Mouse (Mus musculus): ENCODE data around the gene Specc1. TPM values are rescaled to one million over a fixed set of nuclear protein-coding genes. Genes with fewer than 3 reads are reported as not detected.

The Specc1 gene
- total RNA-seq, 1 experiment: 19.9 TPM

GRCm38 (mm10) chr11:62223416-62223815, 266.9 kb downstream of the Specc1 start:
- Histone ChIP-seq H3K4me1 (ENCODE audit: control insufficient read depth in 2 of 2, insufficient read depth in 2 of 2, low read length in 2 of 2, poor library complexity in 1 of 2) (no peaks in the 10 kb centered on the region), H3K9me3 (ENCODE audit: control insufficient read depth, insufficient read depth, low read depth, low read length) (no peaks in the 10 kb centered on the region), H3K36me3 (ENCODE audit: control insufficient read depth, insufficient read depth, low read length, poor library complexity, severe bottlenecking) (no peaks in the 10 kb centered on the region), H3K4me3 (ENCODE audit: insufficient read depth in 1 of 2, low read depth in 1 of 2, low read length in 2 of 2, poor library complexity in 1 of 2, severe bottlenecking in 1 of 2) (no peak overlapping the region), H3K27ac (ENCODE audit: insufficient read depth, low read depth, low read length, poor library complexity, severe bottlenecking) (no peak overlapping the region), H3K9ac (ENCODE audit: insufficient read depth, low read depth, low read length, poor library complexity, severe bottlenecking) (no peak overlapping the region)
- TF ChIP-seq ZC3H11A (IDR thresholded peaks at IDR 0.05; ENCODE audit: borderline replicate concordance, low read depth, low read length) (no peak), HCFC1 (IDR thresholded peaks at IDR 0.05; ENCODE audit: borderline replicate concordance, insufficient read depth, low read length) (no peak), ZNF384 (IDR thresholded peaks at IDR 0.05; ENCODE audit: low read depth, low read length) (no peak), CHD2 (IDR thresholded peaks at IDR 0.05; ENCODE audit: low read depth, low read length) (no peak), MAFK (IDR thresholded peaks at IDR 0.05; ENCODE audit: insufficient read depth, low read depth, low read length) (no peak)
- no peak for DNase-seq (ENCODE audit: low read depth, low spot score)
- in situ Hi-C loops (cut with MboI; ENCODE audit: low sequenced_read_pairs in 2 of 2, unreplicated experiment in 2 of 2): no loop called here

GRCm38 (mm10) chr11:62223962-62224361, 267.4 kb downstream of the Specc1 start:
- no peak overlapping the region for H3K9ac ChIP-seq (ENCODE audit: insufficient read depth, low read depth, low read length, poor library complexity, severe bottlenecking)
- no peaks in the 10 kb centered on the region for H3K9me3 ChIP-seq (ENCODE audit: control insufficient read depth, insufficient read depth, low read depth, low read length)
- no peak overlapping the region for H3K4me3 ChIP-seq (ENCODE audit: insufficient read depth in 1 of 2, low read depth in 1 of 2, low read length in 2 of 2, poor library complexity in 1 of 2, severe bottlenecking in 1 of 2)
- H3K4me1 ChIP-seq (ENCODE audit: control insufficient read depth in 2 of 2, insufficient read depth in 2 of 2, low read length in 2 of 2, poor library complexity in 1 of 2): no peaks in the 10 kb centered on the region
- in situ Hi-C loops (cut with MboI; ENCODE audit: low sequenced_read_pairs in 2 of 2, unreplicated experiment in 2 of 2): no loop called here
- DNase-seq (ENCODE audit: low read depth, low spot score): no peak
- TF ChIP-seq ZC3H11A (IDR thresholded peaks at IDR 0.05; ENCODE audit: borderline replicate concordance, low read depth, low read length) (no peak), HCFC1 (IDR thresholded peaks at IDR 0.05; ENCODE audit: borderline replicate concordance, insufficient read depth, low read length) (no peak), ZNF384 (IDR thresholded peaks at IDR 0.05; ENCODE audit: low read depth, low read length) (no peak), CHD2 (IDR thresholded peaks at IDR 0.05; ENCODE audit: low read depth, low read length) (no peak), MAFK (IDR thresholded peaks at IDR 0.05; ENCODE audit: insufficient read depth, low read depth, low read length) (no peak)
- no peaks in the 10 kb centered on the region for H3K36me3 ChIP-seq (ENCODE audit: control insufficient read depth, insufficient read depth, low read length, poor library complexity, severe bottlenecking)
- no peak overlapping the region for H3K27ac ChIP-seq (ENCODE audit: insufficient read depth, low read depth, low read length, poor library complexity, severe bottlenecking)

- DNase-seq (ENCODE audit: low read depth, low spot score): no peak
- Histone ChIP-seq H3K4me1 (ENCODE audit: control insufficient read depth in 2 of 2, insufficient read depth in 2 of 2, low read length in 2 of 2, poor library complexity in 1 of 2) (no peaks in the 10 kb centered on the region), H3K9me3 (ENCODE audit: control insufficient read depth, insufficient read depth, low read depth, low read length) (no peaks in the 10 kb centered on the region), H3K36me3 (ENCODE audit: control insufficient read depth, insufficient read depth, low read length, poor library complexity, severe bottlenecking) (no peaks in the 10 kb centered on the region), H3K4me3 (ENCODE audit: insufficient read depth in 1 of 2, low read depth in 1 of 2, low read length in 2 of 2, poor library complexity in 1 of 2, severe bottlenecking in 1 of 2) (no peak overlapping the region), H3K27ac (ENCODE audit: insufficient read depth, low read depth, low read length, poor library complexity, severe bottlenecking) (no peak overlapping the region), H3K9ac (ENCODE audit: insufficient read depth, low read depth, low read length, poor library complexity, severe bottlenecking) (no peak overlapping the region)
- no peak for TF ChIP-seq HCFC1 (IDR thresholded peaks at IDR 0.05; ENCODE audit: borderline replicate concordance, insufficient read depth, low read length)
- TF ChIP-seq CHD2 (IDR thresholded peaks at IDR 0.05; ENCODE audit: low read depth, low read length): no peak
- TF ChIP-seq ZNF384 (IDR thresholded peaks at IDR 0.05; ENCODE audit: low read depth, low read length): no peak
- TF ChIP-seq ZC3H11A (IDR thresholded peaks at IDR 0.05; ENCODE audit: borderline replicate concordance, low read depth, low read length): no peak
- TF ChIP-seq MAFK (IDR thresholded peaks at IDR 0.05; ENCODE audit: insufficient read depth, low read depth, low read length): no peak
- in situ Hi-C loops (cut with MboI; ENCODE audit: low sequenced_read_pairs in 2 of 2, unreplicated experiment in 2 of 2): no loop called here
These were observed 268.2 kb downstream of the Specc1 start for GRCm38 (mm10) chr11:62224797-62225196.

- no peaks in the 10 kb centered on the region for H3K4me1 ChIP-seq (ENCODE audit: control insufficient read depth in 2 of 2, insufficient read depth in 2 of 2, low read length in 2 of 2, poor library complexity in 1 of 2)
- H3K9ac ChIP-seq (ENCODE audit: insufficient read depth, low read depth, low read length, poor library complexity, severe bottlenecking): no peak overlapping the region
- DNase-seq (ENCODE audit: low read depth, low spot score): no peak
- H3K4me3 ChIP-seq (ENCODE audit: insufficient read depth in 1 of 2, low read depth in 1 of 2, low read length in 2 of 2, poor library complexity in 1 of 2, severe bottlenecking in 1 of 2): no peak overlapping the region
- in situ Hi-C loops (cut with MboI; ENCODE audit: low sequenced_read_pairs in 2 of 2, unreplicated experiment in 2 of 2): no loop called here
- TF ChIP-seq HCFC1 (IDR thresholded peaks at IDR 0.05; ENCODE audit: borderline replicate concordance, insufficient read depth, low read length): no peak
- no peak for TF ChIP-seq CHD2 (IDR thresholded peaks at IDR 0.05; ENCODE audit: low read depth, low read length)
- no peak for TF ChIP-seq MAFK (IDR thresholded peaks at IDR 0.05; ENCODE audit: insufficient read depth, low read depth, low read length)
- no peak for TF ChIP-seq ZNF384 (IDR thresholded peaks at IDR 0.05; ENCODE audit: low read depth, low read length)
- no peak for TF ChIP-seq ZC3H11A (IDR thresholded peaks at IDR 0.05; ENCODE audit: borderline replicate concordance, low read depth, low read length)
- no peak overlapping the region for H3K27ac ChIP-seq (ENCODE audit: insufficient read depth, low read depth, low read length, poor library complexity, severe bottlenecking)
- no peaks in the 10 kb centered on the region for H3K36me3 ChIP-seq (ENCODE audit: control insufficient read depth, insufficient read depth, low read length, poor library complexity, severe bottlenecking)
- no peaks in the 10 kb centered on the region; the same call in 1 of the 2 replicates for H3K9me3 ChIP-seq (ENCODE audit: control insufficient read depth, insufficient read depth, low read depth, low read length)
These were observed 284.2 kb downstream of the Specc1 start for GRCm38 (mm10) chr11:62240631-62241261.
